Mouse (Mus musculus): ENCODE data around the gene Hnf1b. TPM values are rescaled to one million over a fixed set of nuclear protein-coding genes. Genes with fewer than 3 reads are reported as not detected.

Hnf1b gene
- total RNA-seq (2014; rRNA removed) = 0.08 TPM in 1 of 2 replicates, not detected in the other
- polyA plus RNA-seq (2015; fragmentation: Nextera tagmentation; extraction: Ambion mirVana) = 0.15 and 0.27 TPM in 2 replicates

- DNase-seq (peak; percentile 24), ATAC-seq (no peak)
- no peak for TF ChIP-seq CTCF (IDR thresholded peaks at IDR 0.05; ENCODE audit: low read depth)
- Histone ChIP-seq H3K4me3 (ENCODE audit: low read depth, low read length) (no peak within 1 kb of the TSS), H3K4me1 (ENCODE audit: insufficient read depth) (no peaks in the 10 kb centered on the region), H3K4me2 (ENCODE audit: low read depth) (no peak within 1 kb of the TSS), H3K36me3 (ENCODE audit: insufficient read depth) (no peaks in the 10 kb centered on the region), H3K27me3 (ENCODE audit: insufficient read depth, low read length) (peaks cover 48% of the 10 kb centered on the region), H3K9me3 (ENCODE audit: low read length) (no peaks in the 10 kb centered on the region), H3K27ac (ENCODE audit: low read depth, low read length) (no peak within 1 kb of the TSS), H3K9ac (no peak within 1 kb of the TSS)
- WGBS = 8% methylated on average over 36 of the region's 36 CpGs
Observed at GRCm38 (mm10) chr11:83849529-83850335, at the start of gene Hnf1b. Gene Hnf1b (plus strand): TSS chr11:83850063.

GRCm38 (mm10) chr11:83802166-83802565 lies 47.7 kb upstream of the Hnf1b start:
- Histone ChIP-seq H3K4me1 (ENCODE audit: insufficient read depth) (no peaks in the 10 kb centered on the region), H3K27ac (ENCODE audit: low read depth, low read length) (no peak overlapping the region), H3K9me3 (ENCODE audit: low read length) (no peaks in the 10 kb centered on the region), H3K9ac (no peak overlapping the region), H3K27me3 (ENCODE audit: insufficient read depth, low read length) (no peaks in the 10 kb centered on the region), H3K4me3 (ENCODE audit: low read depth, low read length) (no peak overlapping the region), H3K36me3 (ENCODE audit: insufficient read depth) (no peaks in the 10 kb centered on the region), H3K4me2 (ENCODE audit: low read depth) (no peak overlapping the region)
- TF ChIP-seq CTCF (IDR thresholded peaks at IDR 0.05; ENCODE audit: low read depth) = peak; percentile 57
- ATAC-seq (no peak), DNase-seq (peak; percentile 31)
- WGBS = 69% methylated on average over 8 of the region's 8 CpGs

GRCm38 (mm10) chr11:83802581-83802980 lies 47.3 kb upstream of the Hnf1b start:
- no peak overlapping the region for H3K27ac ChIP-seq (ENCODE audit: low read depth, low read length)
- DNase-seq (no peak), ATAC-seq (no peak)
- no peak overlapping the region for H3K4me2 ChIP-seq (ENCODE audit: low read depth)
- 90% methylated on average over 4 of the region's 4 CpGs for WGBS
- H3K4me1 ChIP-seq (ENCODE audit: insufficient read depth) = no peaks in the 10 kb centered on the region
- no peaks in the 10 kb centered on the region for H3K36me3 ChIP-seq (ENCODE audit: insufficient read depth)
- H3K4me3 ChIP-seq (ENCODE audit: low read depth, low read length) = no peak overlapping the region
- no peak overlapping the region for H3K9ac ChIP-seq
- H3K27me3 ChIP-seq (ENCODE audit: insufficient read depth, low read length) = no peaks in the 10 kb centered on the region
- H3K9me3 ChIP-seq (ENCODE audit: low read length) = no peaks in the 10 kb centered on the region
- no peak for TF ChIP-seq CTCF (IDR thresholded peaks at IDR 0.05; ENCODE audit: low read depth)

- Histone ChIP-seq H3K4me1 (ENCODE audit: insufficient read depth) (no peaks in the 10 kb centered on the region), H3K27me3 (ENCODE audit: insufficient read depth, low read length) (no peaks in the 10 kb centered on the region), H3K27ac (ENCODE audit: low read depth, low read length) (no peak overlapping the region), H3K4me2 (ENCODE audit: low read depth) (no peak overlapping the region), H3K9me3 (ENCODE audit: low read length) (no peaks in the 10 kb centered on the region), H3K36me3 (ENCODE audit: insufficient read depth) (no peaks in the 10 kb centered on the region), H3K9ac (no peak overlapping the region), H3K4me3 (ENCODE audit: low read depth, low read length) (no peak overlapping the region)
- DNase-seq (no peak), ATAC-seq (no peak)
- 82% methylated on average over 8 of the region's 8 CpGs for WGBS
- no peak for TF ChIP-seq CTCF (IDR thresholded peaks at IDR 0.05; ENCODE audit: low read depth)
Observed at GRCm38 (mm10) chr11:83810441-83810840, 39.4 kb upstream of the Hnf1b start.

- H3K4me3 ChIP-seq (ENCODE audit: low read depth, low read length) = no peak overlapping the region
- H3K4me2 ChIP-seq (ENCODE audit: low read depth) = no peak overlapping the region
- H3K4me1 ChIP-seq (ENCODE audit: insufficient read depth) = no peaks in the 10 kb centered on the region
- H3K36me3 ChIP-seq (ENCODE audit: insufficient read depth) = no peaks in the 10 kb centered on the region
- no peaks in the 10 kb centered on the region for H3K27me3 ChIP-seq (ENCODE audit: insufficient read depth, low read length)
- no peak for TF ChIP-seq CTCF (IDR thresholded peaks at IDR 0.05; ENCODE audit: low read depth)
- no peak overlapping the region for H3K27ac ChIP-seq (ENCODE audit: low read depth, low read length)
- WGBS = 88% methylated on average over 5 of the region's 5 CpGs
- DNase-seq (no peak), ATAC-seq (no peak)
- no peaks in the 10 kb centered on the region for H3K9me3 ChIP-seq (ENCODE audit: low read length)
- no peak overlapping the region for H3K9ac ChIP-seq
Observed at GRCm38 (mm10) chr11:83815191-83815590, 34.7 kb upstream of the Hnf1b start.

GRCm38 (mm10) chr11:83815628-83816027 lies 34.2 kb upstream of the Hnf1b start:
- Histone ChIP-seq H3K4me1 (ENCODE audit: insufficient read depth) (no peaks in the 10 kb centered on the region), H3K9me3 (ENCODE audit: low read length) (no peaks in the 10 kb centered on the region), H3K9ac (no peak overlapping the region), H3K27ac (ENCODE audit: low read depth, low read length) (no peak overlapping the region), H3K27me3 (ENCODE audit: insufficient read depth, low read length) (no peaks in the 10 kb centered on the region), H3K4me2 (ENCODE audit: low read depth) (no peak overlapping the region), H3K36me3 (ENCODE audit: insufficient read depth) (no peaks in the 10 kb centered on the region), H3K4me3 (ENCODE audit: low read depth, low read length) (no peak overlapping the region)
- WGBS = 10% methylated on average over 9 of the region's 9 CpGs
- DNase-seq = peak; percentile 53
- no peak for ATAC-seq
- peak; percentile 64 for TF ChIP-seq CTCF (IDR thresholded peaks at IDR 0.05; ENCODE audit: low read depth)

- Histone ChIP-seq H3K4me2 (ENCODE audit: low read depth) (no peak overlapping the region), H3K27me3 (ENCODE audit: insufficient read depth, low read length) (no peaks in the 10 kb centered on the region), H3K4me1 (ENCODE audit: insufficient read depth) (no peaks in the 10 kb centered on the region), H3K36me3 (ENCODE audit: insufficient read depth) (no peaks in the 10 kb centered on the region), H3K9ac (no peak overlapping the region), H3K9me3 (ENCODE audit: low read length) (no peaks in the 10 kb centered on the region), H3K27ac (ENCODE audit: low read depth, low read length) (no peak overlapping the region), H3K4me3 (ENCODE audit: low read depth, low read length) (no peak overlapping the region)
- no peak for ATAC-seq
- TF ChIP-seq CTCF (IDR thresholded peaks at IDR 0.05; ENCODE audit: low read depth) = no peak
- DNase-seq = no peak
- WGBS = 40% methylated on average over 6 of the region's 6 CpGs
Observed at GRCm38 (mm10) chr11:83817048-83817447, 32.8 kb upstream of the Hnf1b start.
